Mouse (Mus musculus) CH12.LX (cell line): Measurements from ENCODE around the gene Nipsnap2. TPM values are rescaled to one million over a fixed set of nuclear protein-coding genes. Genes with fewer than 3 reads are reported as not detected.
"Not testable (repeated sequence)": the region's sequence is repeated elsewhere in the genome, so short reads cannot be mapped to it uniquely, and the experiment has no call there.

Experiments used
- DNase-seq: peaks from one replicate; pipeline ENCODE4 v3.0.0-alpha.2; 2013; ENCODE audit errors: extremely low read depth
- H3K27ac ChIP-seq: 2 replicates; pipeline ENCODE4 v1.5.1; 2012; ENCODE audit warnings: low read depth, mild to moderate bottlenecking, control low read depth, moderate library complexity; ENCODE audit not compliant: insufficient read depth
- H3K27me3 ChIP-seq: replicated peaks from 2 replicates; pipeline ENCODE3; 2012; ENCODE audit warnings: inconsistent platforms
- H3K36me3 ChIP-seq, 2 experiments: replicated peaks in 1 of 2; 2 replicates each; pipeline versions ENCODE3 to v1.6.1; 2012; ENCODE audit warnings: inconsistent platforms in 1 of 2, low read length in 1 of 2, mild to moderate bottlenecking in 1 of 2, mixed read lengths in 1 of 2, moderate library complexity in 1 of 2; ENCODE audit not compliant: control insufficient read depth in 1 of 2, insufficient read depth in 1 of 2
- H3K4me1 ChIP-seq, 2 experiments: 2 replicates each; pipeline ENCODE4 v1.6.1; 2012; ENCODE audit warnings: inconsistent platforms in 1 of 2, moderate library complexity in 1 of 2; ENCODE audit not compliant: insufficient read depth in 2 of 2, control insufficient read depth in 1 of 2
- H3K4me2 ChIP-seq: 2 replicates; pipeline ENCODE4 v1.6.1; 2012; ENCODE audit warnings: low read depth, mild to moderate bottlenecking, control low read depth; ENCODE audit not compliant: poor library complexity, insufficient read depth, severe bottlenecking
- H3K4me3 ChIP-seq, 3 experiments: fragments of 150-350 bp in 1 of 3; sonication (generic) in 1 of 3; replicated peaks in 1 of 3; 2 replicates each; pipeline versions ENCODE3 to v1.5.1; 2011 to 2012; ENCODE audit warnings: low read depth in 2 of 3, low read length in 2 of 3, mild to moderate bottlenecking in 2 of 3, moderate library complexity in 2 of 3, control low read depth in 1 of 3, improper control_type of control experiment in 1 of 3, inconsistent platforms in 1 of 3, mixed read lengths in 1 of 3; ENCODE audit not compliant: poor library complexity in 1 of 3
- H3K79me2 ChIP-seq: replicated peaks from 2 replicates; pipeline ENCODE4 v1.6.1; 2012; ENCODE audit warnings: mild to moderate bottlenecking, moderate library complexity; ENCODE audit not compliant: control insufficient read depth, poor library complexity, insufficient read depth, severe bottlenecking; ENCODE audit errors: extremely low read depth
- H3K9ac ChIP-seq: 2 replicates; pipeline ENCODE4 v1.6.1; 2012; ENCODE audit warnings: low read depth, mild to moderate bottlenecking, control low read depth, moderate library complexity; ENCODE audit not compliant: insufficient read depth
- H3K9me3 ChIP-seq: replicated peaks from 2 replicates; pipeline ENCODE3; 2012; ENCODE audit warnings: low read length, inconsistent platforms, mixed read lengths
- CHD1 ChIP-seq: IDR thresholded peaks from 2 replicates; pipeline ENCODE4 v1.6.1; 2012; ENCODE audit warnings: low read depth, low read length, improper control_type of control experiment, inconsistent platforms
- GABPA ChIP-seq: IDR thresholded peaks from 2 replicates; pipeline ENCODE4 v1.6.1; 2012; ENCODE audit warnings: low read depth, low read length, improper control_type of control experiment, inconsistent platforms; ENCODE audit not compliant: insufficient replicate concordance
- MAZ ChIP-seq: IDR thresholded peaks from 2 replicates; pipeline ENCODE4 v1.6.1; 2012; ENCODE audit warnings: low read depth, mild to moderate bottlenecking, inconsistent platforms, low read length, improper control_type of control experiment, moderate library complexity
- POLR2A ChIP-seq: IDR thresholded peaks from 2 replicates; pipeline ENCODE4 v1.6.1; 2011; ENCODE audit warnings: low read depth, mild to moderate bottlenecking, improper control_type of control experiment, low read length
- dilution Hi-C: fragments of 300-500 bp; cut with MboI; formaldehyde crosslinking; loops from 2 replicates; pipeline ENCODE4 v1.14.3; 2020; ENCODE audit warnings: low sequenced_read_pairs; ENCODE audit not compliant: extremely low pct_unique_long_range_greater_than_20kb, extremely low pct_ligation_motif_present
- in situ Hi-C: fragments of 300-500 bp; cut with MboI; formaldehyde crosslinking; loops from 3 replicates; pipeline ENCODE4 v1.14.3; 2019; ENCODE audit warnings: low sequenced_read_pairs, low pct_ligation_motif_present, low pct_unique_long_range_greater_than_20kb, mixed read lengths
- polyA plus RNA-seq: library from polyadenylated mRNA; unstranded; fragments of >175 nt; gene quantifications from 2 replicates; pipeline ENCODE4 v1.2.1, GENCODE M21; 2012; ENCODE audit warnings: low read depth; ENCODE audit not compliant: insufficient read length
- total RNA-seq, 2 experiments: library from RNA; depleted of rRNA; stranded (reverse); fragments of 300-350 nt in 1 of 2; fragments of >200 nt in 1 of 2; gene quantifications; 2 replicates each; pipeline ENCODE4 v1.2.3; 2012 to 2014

Nipsnap2 gene
- total and polyA plus RNA-seq, 3 experiments: 18.3 to 30.4 (median 24.8) TPM

DNA sequence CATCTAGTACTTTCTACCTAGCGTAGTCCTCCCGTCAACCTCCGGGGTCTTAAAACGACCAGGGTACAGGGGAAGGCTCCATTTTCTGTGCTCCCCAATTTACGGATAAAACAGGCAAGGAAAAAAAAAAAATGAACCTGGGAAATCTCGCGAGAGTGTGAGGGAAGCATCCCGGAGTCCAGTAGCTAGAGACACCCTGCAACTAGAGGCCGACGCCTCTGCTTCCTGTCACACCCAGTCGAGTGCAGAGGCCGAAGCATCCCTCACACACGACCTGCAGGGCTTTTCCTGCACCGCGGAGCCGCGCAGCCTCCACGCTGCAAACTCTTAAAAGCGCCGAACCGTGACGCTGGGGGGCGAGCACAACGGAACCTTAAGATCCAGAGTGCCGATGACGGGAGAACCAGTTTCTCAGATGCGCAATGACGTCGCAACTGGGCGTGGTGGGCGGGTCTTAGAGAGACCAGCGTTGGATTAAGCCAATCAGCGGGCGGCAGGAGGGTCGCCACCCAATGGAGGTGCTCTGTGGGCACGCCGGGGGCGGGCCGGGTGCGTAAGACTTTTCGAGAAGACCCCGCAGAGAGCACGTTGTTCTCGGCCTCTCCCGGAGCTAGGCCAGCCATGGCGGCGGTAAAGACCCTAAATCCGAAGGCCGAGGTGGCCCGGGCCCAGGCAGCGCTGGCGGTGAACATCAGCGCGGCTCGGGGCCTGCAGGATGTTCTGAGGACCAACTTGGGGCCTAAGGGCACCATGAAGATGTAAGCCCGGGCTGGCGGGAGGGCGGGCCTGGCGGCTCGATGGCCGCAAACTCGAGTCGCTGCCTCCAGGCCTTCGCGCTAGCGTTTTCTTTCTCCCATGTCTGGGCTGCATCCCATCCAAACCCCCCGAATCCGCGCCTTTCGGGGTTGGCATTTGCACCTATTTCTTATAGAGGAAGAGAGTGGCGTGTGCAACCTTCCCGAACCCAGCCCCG, 62.2 kb downstream of the Nipsnap2 start, which contains the start of gene Psph (continued):
- TF ChIP-seq POLR2A: peak; percentile 85

DNA sequence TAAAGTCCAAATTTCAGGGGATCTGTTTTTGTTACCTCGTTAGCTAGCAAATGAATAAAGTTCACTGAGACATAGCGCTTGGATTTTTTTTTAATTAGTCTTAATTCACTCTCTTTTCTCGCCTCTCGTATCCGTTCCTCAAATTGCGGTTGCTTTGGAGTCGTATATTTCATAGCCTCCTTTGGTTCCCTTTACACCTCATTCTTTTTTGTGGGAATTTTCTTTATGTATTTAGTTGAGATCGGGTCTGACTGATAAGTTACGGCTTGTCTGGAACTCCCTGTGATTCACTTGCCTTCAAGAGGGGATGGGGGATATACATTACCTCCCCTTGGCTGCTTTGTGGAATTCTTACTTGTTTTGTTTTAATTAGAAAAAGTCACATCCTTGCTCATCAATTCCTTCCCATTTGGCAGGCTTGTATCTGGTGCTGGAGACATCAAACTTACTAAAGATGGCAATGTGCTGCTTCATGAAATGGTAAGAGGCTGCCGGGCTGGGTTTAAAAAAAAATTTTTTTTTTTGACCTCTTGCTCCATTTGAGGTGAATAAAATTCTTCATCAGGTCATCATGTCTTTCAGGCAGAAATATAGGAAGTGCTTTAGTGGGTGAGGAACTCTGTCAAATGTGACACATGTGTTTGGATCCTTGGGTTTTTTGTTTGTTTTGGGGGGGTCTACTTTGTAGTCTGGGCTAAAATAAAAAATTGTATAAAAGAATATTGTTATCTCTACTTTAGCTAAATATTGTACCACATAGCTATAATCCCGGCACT, 63.1 kb downstream of the Nipsnap2 start:
- TF ChIP-seq MAZ (no peak), GABPA (no peak), CHD1 (peak; percentile 58; the same call in 1 of the 2 replicates)
- in situ Hi-C loops (no loop called here), dilution Hi-C loops (no loop called here)
- DNase-seq: no peak
- no peaks in the 10 kb centered on the region for H3K27me3 ChIP-seq
- H3K27ac ChIP-seq: no peak overlapping the region
- H3K9ac ChIP-seq: peak overlapping the region; percentile 84
- H3K4me3 ChIP-seq: peak overlapping the region; percentile 88 to 95 (median 90)
- peaks cover 7 to 49% of the 10 kb centered on the region in 2 experiments for H3K4me1 ChIP-seq
- H3K36me3 ChIP-seq: peaks cover 37 to 44% of the 10 kb centered on the region in 2 experiments
- H3K79me2 ChIP-seq: peaks cover 50% of the 10 kb centered on the region
- no peaks in the 10 kb centered on the region for H3K9me3 ChIP-seq
- H3K4me2 ChIP-seq: peak overlapping the region; percentile 97

GRCm38 (mm10) chr5:129790591-129790990, 65.7 kb downstream of the Nipsnap2 start:
- not testable (repeated sequence) for H3K9ac ChIP-seq, H3K4me2 ChIP-seq

More at GRCm38 (mm10) chr5:129790591-129790990, 65.7 kb downstream of the Nipsnap2 start:
- H3K9me3 ChIP-seq, H3K27ac ChIP-seq, H3K27me3 ChIP-seq, DNase-seq, H3K4me3 ChIP-seq, dilution Hi-C loops, in situ Hi-C loops: not testable (repeated sequence)
- H3K36me3 ChIP-seq: peaks cover 51 to 60% of the 10 kb centered on the region in 2 experiments
- peaks cover 54% of the 10 kb centered on the region for H3K79me2 ChIP-seq
- peaks cover 7 to 59% of the 10 kb centered on the region in 2 experiments for H3K4me1 ChIP-seq

Other genes with a start within 250 kb of the Nipsnap2 start
- gene Sfswap, start 223.8 kb upstream of the Nipsnap2 start, total RNA-seq (2012; rRNA removed): 36.0 and 39.2 TPM in 2 replicates
- 24.2 and 24.9 TPM in 2 replicates for gene Sfswap, start 223.8 kb upstream of the Nipsnap2 start, total RNA-seq (2014; rRNA removed)
- gene Sfswap, start 223.8 kb upstream of the Nipsnap2 start, polyA plus RNA-seq: 70.4 and 70.5 TPM in 2 replicates
- 0.34 and 0.51 TPM in 2 replicates for gene Mmp17, start 140.9 kb upstream of the Nipsnap2 start, total RNA-seq (2012; rRNA removed)
- not detected in 2 replicates for gene Mmp17, start 140.9 kb upstream of the Nipsnap2 start, total RNA-seq (2014; rRNA removed)
- gene Mmp17, start 140.9 kb upstream of the Nipsnap2 start, polyA plus RNA-seq: not detected in 2 replicates
- gene Zfp11, start 55.0 kb upstream of the Nipsnap2 start, total RNA-seq (2012; rRNA removed): not detected in 2 replicates
- not detected in 2 replicates for gene Zfp11, start 55.0 kb upstream of the Nipsnap2 start, total RNA-seq (2014; rRNA removed)
- not detected in 2 replicates for gene Zfp11, start 55.0 kb upstream of the Nipsnap2 start, polyA plus RNA-seq
- not detected in 2 replicates for gene Sept14, start 16.6 kb upstream of the Nipsnap2 start, total RNA-seq (2012; rRNA removed)
- not detected in 2 replicates for gene Sept14, start 16.6 kb upstream of the Nipsnap2 start, total RNA-seq (2014; rRNA removed)
- gene Sept14, start 16.6 kb upstream of the Nipsnap2 start, polyA plus RNA-seq: not detected in 2 replicates
- 134 and 136 TPM in 2 replicates for gene Mrps17, start 9.6 kb upstream of the Nipsnap2 start, total RNA-seq (2012; rRNA removed)
- gene Mrps17, start 9.6 kb upstream of the Nipsnap2 start, total RNA-seq (2014; rRNA removed): 156 and 159 TPM in 2 replicates
- 119 and 127 TPM in 2 replicates for gene Mrps17, start 9.6 kb upstream of the Nipsnap2 start, polyA plus RNA-seq
- 145 and 232 TPM in 2 replicates for gene Psph, start 62.4 kb downstream of the Nipsnap2 start, total RNA-seq (2012; rRNA removed)
- gene Psph, start 62.4 kb downstream of the Nipsnap2 start, total RNA-seq (2014; rRNA removed): 199 and 252 TPM in 2 replicates
- 128 and 139 TPM in 2 replicates for gene Psph, start 62.4 kb downstream of the Nipsnap2 start, polyA plus RNA-seq
- gene Sumf2, start 121.9 kb downstream of the Nipsnap2 start, total RNA-seq (2012; rRNA removed): 43.0 and 47.8 TPM in 2 replicates
- 30.7 and 34.6 TPM in 2 replicates for gene Sumf2, start 121.9 kb downstream of the Nipsnap2 start, total RNA-seq (2014; rRNA removed)
- 39.7 and 50.3 TPM in 2 replicates for gene Sumf2, start 121.9 kb downstream of the Nipsnap2 start, polyA plus RNA-seq
- gene Chchd2, start 162.4 kb downstream of the Nipsnap2 start, total RNA-seq (2012; rRNA removed): 552 and 592 TPM in 2 replicates
- 988 and 1,007 TPM in 2 replicates for gene Chchd2, start 162.4 kb downstream of the Nipsnap2 start, total RNA-seq (2014; rRNA removed)
- gene Chchd2, start 162.4 kb downstream of the Nipsnap2 start, polyA plus RNA-seq: 346 and 370 TPM in 2 replicates
- 4.5 and 5.4 TPM in 2 replicates for gene Zbed5, start 170.7 kb downstream of the Nipsnap2 start, total RNA-seq (2012; rRNA removed)
- gene Zbed5, start 170.7 kb downstream of the Nipsnap2 start, total RNA-seq (2014; rRNA removed): 6.4 and 7.4 TPM in 2 replicates
- 4.9 and 5.1 TPM in 2 replicates for gene Zbed5, start 170.7 kb downstream of the Nipsnap2 start, polyA plus RNA-seq
- gene Phkg1, start 173.5 kb downstream of the Nipsnap2 start, total RNA-seq (2012; rRNA removed): 0.21 and 0.25 TPM in 2 replicates
- gene Phkg1, start 173.5 kb downstream of the Nipsnap2 start, total RNA-seq (2014; rRNA removed): 0.23 TPM in 1 of 2 replicates, not detected in the other
- 0.16 and 0.61 TPM in 2 replicates for gene Phkg1, start 173.5 kb downstream of the Nipsnap2 start, polyA plus RNA-seq
- gene Nupr1l, start 183.5 kb downstream of the Nipsnap2 start, total RNA-seq (2012; rRNA removed): 0.46 and 0.68 TPM in 2 replicates
- gene Nupr1l, start 183.5 kb downstream of the Nipsnap2 start, total RNA-seq (2014; rRNA removed): 0.46 TPM in 1 of 2 replicates, not detected in the other
- gene Nupr1l, start 183.5 kb downstream of the Nipsnap2 start, polyA plus RNA-seq: not detected in 2 replicates
- 8.7 and 11.0 TPM in 2 replicates for gene Vkorc1l1, start 216.9 kb downstream of the Nipsnap2 start, total RNA-seq (2012; rRNA removed)
- gene Vkorc1l1, start 216.9 kb downstream of the Nipsnap2 start, total RNA-seq (2014; rRNA removed): 27.0 and 31.4 TPM in 2 replicates
- gene Vkorc1l1, start 216.9 kb downstream of the Nipsnap2 start, polyA plus RNA-seq: 25.4 and 33.1 TPM in 2 replicates